Mouse (Mus musculus): ENCODE measurements around the gene Tcaf2. TPM values are rescaled to one million over a fixed set of nuclear protein-coding genes. Genes with fewer than 3 reads are reported as not detected.

Gene Tcaf2
- polyA plus RNA-seq, 1 experiment from 2014 or later = 7.1 TPM

DNA sequence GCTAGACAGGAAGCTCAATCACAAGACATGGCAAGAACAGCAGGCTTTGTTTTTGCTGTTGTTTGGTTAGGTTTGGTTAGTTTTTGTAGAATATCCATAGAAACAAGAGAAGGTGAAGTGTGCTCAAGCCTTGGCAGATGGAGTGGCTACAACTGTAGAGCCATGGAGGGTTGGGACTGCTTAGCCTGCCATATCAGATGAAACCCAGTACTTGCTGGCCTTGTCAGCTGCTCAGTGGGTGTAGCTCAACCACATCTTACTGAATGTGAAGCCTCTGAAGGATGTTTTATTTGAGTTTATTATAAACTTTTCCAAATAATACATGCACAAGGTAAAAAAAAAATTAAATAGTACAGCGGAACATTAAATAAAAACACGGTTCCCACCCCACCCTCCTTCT, 22.7 kb upstream of the Tcaf2 start:
- Histone ChIP-seq H3K4me2 (replicated peaks; ENCODE audit: low read depth, low read length) (no peak overlapping the region), H3K9me3 (ENCODE audit: control insufficient read depth, low read depth, low read length) (no peaks in the 10 kb centered on the region), H3K27me3 (ENCODE audit: control insufficient read depth, insufficient read depth, low read length) (no peaks in the 10 kb centered on the region), H3K27ac (ENCODE audit: low read length) (no peak overlapping the region), H3K9ac (replicated peaks; ENCODE audit: low read depth, low read length) (no peak overlapping the region), H3K4me3 (ENCODE audit: low read depth, low read length) (no peak overlapping the region), H3K36me3 (ENCODE audit: control insufficient read depth, insufficient read depth, low read length) (peaks cover 9% of the 10 kb centered on the region; the same call in 1 of the 2 replicates), H3K4me1 (ENCODE audit: control insufficient read depth, insufficient read depth, low read length) (no peaks in the 10 kb centered on the region)
- no peak for ATAC-seq (ENCODE audit: insufficient number of reproducible peaks, insufficient read depth, low FRiP score, low read depth)
- 92% methylated on average over 2 of the region's 2 CpGs for WGBS

DNA sequence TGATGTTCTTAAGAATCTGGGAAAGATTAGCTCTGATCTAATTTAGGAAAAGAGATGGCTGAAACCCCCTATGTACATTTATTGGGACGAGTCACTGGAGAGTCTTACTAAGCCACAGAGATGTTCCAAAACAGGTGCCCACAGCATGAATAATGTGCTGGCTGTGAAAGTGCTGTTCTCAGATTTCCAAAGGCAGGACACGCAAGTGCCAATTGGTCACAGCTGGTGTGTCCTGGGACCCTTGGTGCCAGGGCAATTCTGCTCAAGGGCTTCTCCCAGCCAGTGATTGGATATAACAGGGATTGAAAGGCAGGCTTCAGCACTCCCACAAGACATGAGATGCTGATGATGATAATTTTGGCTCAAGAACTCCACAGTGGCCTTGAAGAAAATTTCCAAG, 16.7 kb upstream of the Tcaf2 start:
- Histone ChIP-seq H3K36me3 (ENCODE audit: control insufficient read depth, insufficient read depth, low read length) (no peaks in the 10 kb centered on the region), H3K27me3 (ENCODE audit: control insufficient read depth, insufficient read depth, low read length) (no peaks in the 10 kb centered on the region), H3K4me1 (ENCODE audit: control insufficient read depth, insufficient read depth, low read length) (no peaks in the 10 kb centered on the region), H3K9me3 (ENCODE audit: control insufficient read depth, low read depth, low read length) (no peaks in the 10 kb centered on the region), H3K4me3 (ENCODE audit: low read depth, low read length) (no peak overlapping the region), H3K27ac (ENCODE audit: low read length) (no peak overlapping the region), H3K9ac (replicated peaks; ENCODE audit: low read depth, low read length) (no peak overlapping the region), H3K4me2 (replicated peaks; ENCODE audit: low read depth, low read length) (no peak overlapping the region)
- 69% methylated on average over 2 of the region's 2 CpGs for WGBS
- no peak for ATAC-seq (ENCODE audit: insufficient number of reproducible peaks, insufficient read depth, low FRiP score, low read depth)

DNA sequence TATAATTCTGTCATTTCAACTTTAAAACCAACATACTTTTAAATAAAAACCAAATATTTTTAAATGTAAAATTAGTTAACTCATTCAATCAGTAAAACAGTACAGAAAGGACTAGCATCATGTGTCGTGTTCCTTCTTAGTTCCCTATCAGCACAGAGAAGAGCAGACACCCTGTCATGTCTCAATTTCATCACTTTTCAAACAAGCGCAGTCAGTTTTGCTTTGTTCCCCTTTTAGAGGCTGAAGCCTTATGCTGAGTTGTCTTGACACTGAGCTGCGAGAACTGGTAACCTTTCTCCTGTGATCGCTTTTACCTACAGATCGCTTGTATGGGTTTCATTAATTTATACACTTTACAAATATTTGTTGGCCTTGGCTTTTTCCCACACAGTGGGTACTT, 10.7 kb downstream of the Tcaf2 start:
- no peak overlapping the region for H3K9ac ChIP-seq (replicated peaks; ENCODE audit: low read depth, low read length)
- H3K27ac ChIP-seq (ENCODE audit: low read length) = no peak overlapping the region
- no peaks in the 10 kb centered on the region for H3K4me1 ChIP-seq (ENCODE audit: control insufficient read depth, insufficient read depth, low read length)
- no peaks in the 10 kb centered on the region for H3K9me3 ChIP-seq (ENCODE audit: control insufficient read depth, low read depth, low read length)
- ATAC-seq (ENCODE audit: insufficient number of reproducible peaks, insufficient read depth, low FRiP score, low read depth) = no peak
- no peaks in the 10 kb centered on the region for H3K27me3 ChIP-seq (ENCODE audit: control insufficient read depth, insufficient read depth, low read length)
- 83% methylated on average over 5 of the region's 5 CpGs for WGBS
- H3K4me3 ChIP-seq (ENCODE audit: low read depth, low read length) = no peak overlapping the region
- H3K4me2 ChIP-seq (replicated peaks; ENCODE audit: low read depth, low read length) = no peak overlapping the region
- no peaks in the 10 kb centered on the region for H3K36me3 ChIP-seq (ENCODE audit: control insufficient read depth, insufficient read depth, low read length)

DNA sequence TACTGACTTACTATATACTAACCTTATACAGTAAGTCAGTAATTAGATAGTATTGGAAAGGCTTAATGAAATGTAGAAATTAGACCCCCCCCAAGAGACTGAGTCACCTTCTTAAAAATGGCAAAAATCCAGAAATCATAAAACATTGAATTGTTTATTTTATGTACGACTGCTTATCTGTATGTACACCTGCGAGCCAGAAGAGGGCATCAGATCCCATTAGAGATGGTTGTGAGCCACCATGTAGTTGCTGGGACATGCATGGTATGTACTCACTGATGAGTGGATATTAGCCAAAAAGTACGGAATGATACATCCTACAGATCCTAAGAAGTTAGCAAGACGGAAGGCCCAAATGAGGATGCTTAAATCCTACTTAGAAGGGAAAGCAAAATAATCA, 13.7 kb downstream of the Tcaf2 start:
- ATAC-seq (ENCODE audit: insufficient number of reproducible peaks, insufficient read depth, low FRiP score, low read depth) = no peak

DNA sequence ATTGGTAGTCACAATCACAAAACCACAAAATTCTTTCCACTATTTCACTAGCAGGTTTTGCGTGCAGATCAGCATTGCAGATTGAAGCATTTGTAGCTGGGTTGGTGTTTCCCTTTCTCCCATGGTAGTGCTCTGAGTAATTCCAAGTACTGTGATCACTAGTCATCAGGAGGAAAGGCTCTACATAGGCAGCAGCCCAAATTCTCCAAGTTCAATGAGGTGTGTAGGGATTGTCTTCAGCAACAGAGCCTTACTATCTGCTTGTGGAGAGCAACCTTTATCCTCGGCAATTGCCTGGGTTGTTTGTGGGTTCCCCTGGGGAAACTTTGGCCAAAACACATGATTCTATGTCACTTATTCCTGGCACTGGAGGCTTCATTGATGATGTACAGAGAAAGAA, 28.1 kb downstream of the Tcaf2 start:
- no peak overlapping the region for H3K9ac ChIP-seq (replicated peaks; ENCODE audit: low read depth, low read length)
- 92% methylated on average over 2 of the region's 2 CpGs for WGBS
- H3K36me3 ChIP-seq (ENCODE audit: control insufficient read depth, insufficient read depth, low read length) = no peaks in the 10 kb centered on the region
- H3K27ac ChIP-seq (ENCODE audit: low read length) = no peak overlapping the region
- H3K9me3 ChIP-seq (ENCODE audit: control insufficient read depth, low read depth, low read length) = no peaks in the 10 kb centered on the region
- H3K4me1 ChIP-seq (ENCODE audit: control insufficient read depth, insufficient read depth, low read length) = no peaks in the 10 kb centered on the region
- no peak overlapping the region for H3K4me2 ChIP-seq (replicated peaks; ENCODE audit: low read depth, low read length)
- no peaks in the 10 kb centered on the region for H3K27me3 ChIP-seq (ENCODE audit: control insufficient read depth, insufficient read depth, low read length)
- no peak for ATAC-seq (ENCODE audit: insufficient number of reproducible peaks, insufficient read depth, low FRiP score, low read depth)
- H3K4me3 ChIP-seq (ENCODE audit: low read depth, low read length) = no peak overlapping the region

More for the DNA sequence above, 13.7 kb downstream of the Tcaf2 start:
- Histone ChIP-seq H3K36me3 (ENCODE audit: control insufficient read depth, insufficient read depth, low read length) (no peaks in the 10 kb centered on the region), H3K27me3 (ENCODE audit: control insufficient read depth, insufficient read depth, low read length) (no peaks in the 10 kb centered on the region), H3K4me1 (ENCODE audit: control insufficient read depth, insufficient read depth, low read length) (no peaks in the 10 kb centered on the region), H3K4me2 (replicated peaks; ENCODE audit: low read depth, low read length) (no peak overlapping the region), H3K27ac (ENCODE audit: low read length) (no peak overlapping the region), H3K9me3 (ENCODE audit: control insufficient read depth, low read depth, low read length) (no peaks in the 10 kb centered on the region), H3K4me3 (ENCODE audit: low read depth, low read length) (no peak overlapping the region), H3K9ac (replicated peaks; ENCODE audit: low read depth, low read length) (no peak overlapping the region)
- WGBS = 60% methylated on average over 4 of the region's 4 CpGs

DNA sequence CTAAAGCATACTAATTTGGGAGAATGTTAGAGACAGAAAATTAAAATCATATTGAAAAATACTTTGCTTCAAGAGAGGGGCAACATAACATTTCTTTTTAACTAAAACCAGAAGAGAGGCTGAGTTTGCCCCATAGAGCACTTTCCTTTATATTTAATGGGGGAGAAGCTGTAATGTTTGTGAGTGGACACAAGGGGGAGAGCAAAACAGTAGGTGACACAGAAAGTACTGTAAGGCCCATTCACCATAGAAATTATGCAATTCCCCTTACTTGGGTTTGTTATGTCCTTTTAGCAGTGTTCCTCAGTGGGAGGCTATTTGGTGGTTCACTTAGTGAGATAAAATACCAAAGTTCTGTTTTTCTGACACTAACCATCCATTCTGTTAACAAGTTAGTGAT, 32.8 kb downstream of the Tcaf2 start:
- Histone ChIP-seq H3K4me1 (ENCODE audit: control insufficient read depth, insufficient read depth, low read length) (no peaks in the 10 kb centered on the region), H3K27me3 (ENCODE audit: control insufficient read depth, insufficient read depth, low read length) (no peaks in the 10 kb centered on the region), H3K27ac (ENCODE audit: low read length) (no peak overlapping the region), H3K4me2 (replicated peaks; ENCODE audit: low read depth, low read length) (no peak overlapping the region), H3K4me3 (ENCODE audit: low read depth, low read length) (no peak overlapping the region), H3K9ac (replicated peaks; ENCODE audit: low read depth, low read length) (no peak overlapping the region), H3K36me3 (ENCODE audit: control insufficient read depth, insufficient read depth, low read length) (no peaks in the 10 kb centered on the region), H3K9me3 (ENCODE audit: control insufficient read depth, low read depth, low read length) (no peaks in the 10 kb centered on the region)
- ATAC-seq (ENCODE audit: insufficient number of reproducible peaks, insufficient read depth, low FRiP score, low read depth) = no peak

DNA sequence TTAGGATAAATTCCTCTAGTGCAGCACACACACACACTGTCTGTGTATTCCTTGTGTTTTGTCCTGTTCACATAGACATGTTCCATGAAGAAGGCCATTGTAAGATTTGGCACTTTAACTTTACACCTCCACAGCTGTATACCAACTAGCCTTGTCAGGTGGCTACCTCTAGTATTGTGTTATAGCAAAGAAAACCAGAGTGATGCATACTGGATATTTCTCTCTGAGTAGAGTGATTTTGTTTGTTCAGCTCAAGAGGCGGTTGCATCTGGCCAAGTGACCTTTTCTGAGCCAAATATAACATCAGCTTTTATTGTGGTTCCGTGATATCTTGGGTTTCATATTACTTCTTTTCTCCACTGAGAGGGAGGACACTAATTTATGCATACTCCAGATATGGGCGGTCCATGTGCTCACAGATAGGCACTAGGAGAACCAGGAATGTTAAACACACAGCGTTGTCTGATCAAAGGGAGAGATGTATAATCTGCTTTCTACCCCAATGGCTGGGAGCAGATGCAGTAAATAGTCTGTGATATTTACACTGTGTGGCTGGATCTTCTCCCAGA, 34.0 kb downstream of the Tcaf2 start:
- ATAC-seq (ENCODE audit: insufficient number of reproducible peaks, insufficient read depth, low FRiP score, low read depth) = no peak
- H3K9me3 ChIP-seq (ENCODE audit: control insufficient read depth, low read depth, low read length) = no peaks in the 10 kb centered on the region
- 43% methylated on average over 4 of the region's 4 CpGs for WGBS
- H3K27ac ChIP-seq (ENCODE audit: low read length) = no peak overlapping the region
- no peak overlapping the region for H3K9ac ChIP-seq (replicated peaks; ENCODE audit: low read depth, low read length)
- no peaks in the 10 kb centered on the region for H3K36me3 ChIP-seq (ENCODE audit: control insufficient read depth, insufficient read depth, low read length)
- no peaks in the 10 kb centered on the region for H3K4me1 ChIP-seq (ENCODE audit: control insufficient read depth, insufficient read depth, low read length)
- no peak overlapping the region for H3K4me2 ChIP-seq (replicated peaks; ENCODE audit: low read depth, low read length)
- no peak overlapping the region for H3K4me3 ChIP-seq (ENCODE audit: low read depth, low read length)
- no peaks in the 10 kb centered on the region for H3K27me3 ChIP-seq (ENCODE audit: control insufficient read depth, insufficient read depth, low read length)

DNA sequence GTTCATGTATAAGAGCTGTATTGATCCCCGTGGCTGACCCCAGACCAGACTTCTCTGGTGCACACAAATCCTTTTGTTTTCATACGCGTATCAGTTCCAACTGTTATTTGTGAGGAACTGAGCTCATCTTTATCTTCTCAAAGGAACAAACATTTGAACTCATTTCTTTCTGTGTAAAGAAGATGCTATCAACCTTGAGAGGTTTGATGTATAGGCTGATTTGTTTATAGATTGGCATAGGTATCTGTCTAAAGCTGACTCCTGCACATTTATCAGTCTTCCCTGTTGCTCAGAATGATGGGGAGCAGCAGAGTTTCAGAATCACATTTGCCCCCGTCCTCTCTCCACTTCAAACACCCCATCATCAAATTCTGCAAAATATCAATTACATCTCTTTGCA, 47.5 kb downstream of the Tcaf2 start, which contains the start of gene Tcaf3:
Gene Tcaf3, minus strand, starts transcription at position 101 of the 400 bp plus-strand sequence.
- Histone ChIP-seq H3K9me3 (ENCODE audit: control insufficient read depth, low read depth, low read length) (no peaks in the 10 kb centered on the region), H3K27me3 (ENCODE audit: control insufficient read depth, insufficient read depth, low read length) (no peaks in the 10 kb centered on the region), H3K4me1 (ENCODE audit: control insufficient read depth, insufficient read depth, low read length) (no peaks in the 10 kb centered on the region), H3K36me3 (ENCODE audit: control insufficient read depth, insufficient read depth, low read length) (no peaks in the 10 kb centered on the region), H3K4me3 (ENCODE audit: low read depth, low read length) (no peak within 1 kb of the TSS), H3K4me2 (replicated peaks; ENCODE audit: low read depth, low read length) (no peak within 1 kb of the TSS), H3K9ac (replicated peaks; ENCODE audit: low read depth, low read length) (no peak within 1 kb of the TSS), H3K27ac (ENCODE audit: low read length) (no peak within 1 kb of the TSS)
- ATAC-seq (ENCODE audit: insufficient number of reproducible peaks, insufficient read depth, low FRiP score, low read depth) = no peak
- 56% methylated on average over 4 of the region's 4 CpGs for WGBS

DNA sequence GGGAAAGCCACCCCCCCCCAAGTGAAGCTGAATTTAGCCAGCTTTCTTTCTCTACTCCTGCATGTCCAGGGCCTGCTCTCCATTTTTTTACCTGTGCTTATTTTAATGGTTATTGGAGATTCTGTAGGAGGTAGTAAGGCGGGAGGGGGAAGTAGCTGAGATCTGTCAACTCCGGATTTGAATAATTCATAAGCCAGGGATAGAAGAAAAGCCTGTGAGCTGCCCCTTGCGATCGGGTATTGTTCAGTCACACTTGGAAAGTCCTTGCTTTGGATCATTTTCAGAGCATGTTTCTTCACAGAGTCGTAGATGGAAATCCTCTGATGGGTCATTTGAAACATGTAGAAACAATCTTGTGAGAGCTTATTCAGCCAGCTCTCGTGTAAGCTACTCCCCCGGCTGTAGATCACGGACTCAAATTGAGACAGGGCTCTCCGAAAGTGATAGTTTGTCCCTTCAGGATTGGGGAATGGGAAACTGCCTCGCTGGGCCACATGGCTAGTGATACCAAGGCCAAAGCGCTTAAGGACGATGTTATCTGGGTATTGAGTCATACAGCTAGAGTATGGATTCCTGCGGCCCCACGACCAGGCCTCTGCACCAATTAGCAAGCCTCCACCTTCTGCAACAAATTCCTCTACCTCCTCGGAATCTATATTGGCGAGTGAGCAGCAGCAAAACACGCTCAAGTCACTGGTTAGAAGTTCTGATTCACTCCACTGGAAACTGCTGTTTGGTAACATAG, 51.7 kb downstream of the Tcaf2 start:
- Histone ChIP-seq H3K4me3 (ENCODE audit: low read depth, low read length) (no peak overlapping the region), H3K4me2 (replicated peaks; ENCODE audit: low read depth, low read length) (no peak overlapping the region), H3K4me1 (ENCODE audit: control insufficient read depth, insufficient read depth, low read length) (no peaks in the 10 kb centered on the region), H3K9ac (replicated peaks; ENCODE audit: low read depth, low read length) (no peak overlapping the region), H3K27ac (ENCODE audit: low read length) (no peak overlapping the region), H3K36me3 (ENCODE audit: control insufficient read depth, insufficient read depth, low read length) (no peaks in the 10 kb centered on the region), H3K9me3 (ENCODE audit: control insufficient read depth, low read depth, low read length) (no peaks in the 10 kb centered on the region), H3K27me3 (ENCODE audit: control insufficient read depth, insufficient read depth, low read length) (no peaks in the 10 kb centered on the region)
- ATAC-seq (ENCODE audit: insufficient number of reproducible peaks, insufficient read depth, low FRiP score, low read depth) = no peak
- WGBS = 75% methylated on average over 17 of the region's 17 CpGs
